Mouse (Mus musculus) heart, postnatal 4 days (tissue): ENCODE data around the gene Ccl8. TPM values are rescaled to one million over a fixed set of nuclear protein-coding genes. Genes with fewer than 3 reads are reported as not detected.

Experiments used
- total RNA-seq, 2 experiments: library from RNA; stranded (reverse); gene quantifications; 2 replicates each; pipeline ENCODE4 v1.2.3; 2021

Ccl8 gene
- total RNA-seq, 2 experiments from 2014 or later = 0.60 TPM; not detected in 1

Other genes starting within 250 kb of the Ccl8 start
- under 1 TPM in 1 of 2 experiments, not detected in 1; 0.11 TPM for gene Asic2, start 146.7 kb upstream of the Ccl8 start, total RNA-seq
- 1 to 10 TPM; 2.1 to 4.7 TPM for gene Ccl2, start 79.6 kb upstream of the Ccl8 start, total RNA-seq
- gene Gm17268, start 76.6 kb upstream of the Ccl8 start, total RNA-seq = not detected
- gene Ccl7, start 69.5 kb upstream of the Ccl8 start, total RNA-seq = 1 to 10 TPM; 1.2 to 1.5 TPM
- under 1 TPM; 0.41 to 0.43 TPM for gene Ccl11, start 57.4 kb upstream of the Ccl8 start, total RNA-seq
- gene Ccl12, start 13.3 kb upstream of the Ccl8 start, total RNA-seq = under 1 TPM in 1 of 2 experiments, not detected in 1; 0.86 TPM
- not detected for gene Ccl1, start 190.5 kb downstream of the Ccl8 start, total RNA-seq